ENCODE assay signal across 9 mouse cellular contexts in the genomic region with DNA sequence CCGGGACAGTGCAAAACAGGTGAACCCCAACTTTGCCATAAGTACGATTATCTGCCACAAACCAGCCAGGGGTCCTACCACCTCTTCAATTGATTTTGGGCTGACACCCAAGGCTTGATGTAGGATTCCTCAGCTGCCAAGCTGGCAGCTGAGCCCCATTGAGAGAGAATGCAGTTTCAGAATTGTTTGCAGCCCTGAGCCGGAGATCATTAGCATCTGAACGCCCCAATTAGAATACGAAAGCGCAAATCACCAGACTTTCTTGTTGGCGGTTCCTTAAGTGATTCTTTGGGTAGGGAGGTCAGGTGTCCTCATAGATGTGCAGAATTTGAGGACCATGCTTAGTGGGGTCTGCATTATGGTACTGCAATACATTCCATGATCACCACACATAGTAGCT. TPM values are rescaled to one million over a fixed set of nuclear protein-coding genes. Genes with fewer than 3 reads are reported as not detected.
A peak's percentile ranks its signal among the peaks of the same experiment; 100 is the strongest.
DNase-seq lines count a peak whose midpoint lies in the region; ATAC-seq and TF ChIP-seq lines count a peak whose summit lies in the region.
"Had no signal": no experiment of that assay in that cellular context is flagged by ENCODE, and none has a peak within 500 bp of the region (broad histone marks: within the 10 kb centered on the region; RNA-seq: fewer than 3 reads in every experiment).

No protein-coding gene starts in this region.

- no peak overlapping the region for H3K27ac ChIP-seq in intestine, postnatal 0 days (ENCODE audit: low read depth, low read length)
- no peak overlapping the region for H3K27ac ChIP-seq in intestine, embryonic 15.5 days
- no peak overlapping the region for H3K27ac ChIP-seq in embryonic facial prominence, embryonic 14.5 days (replicated peaks; ENCODE audit: low read depth, low read length)
- no peak overlapping the region for H3K27ac ChIP-seq in forebrain, embryonic 16.5 days (ENCODE audit: low read length)
- no peak overlapping the region for H3K27ac ChIP-seq in midbrain, embryonic 15.5 days
- H3K27ac ChIP-seq: left cerebral cortex, adult 2 months; liver, embryonic 13.5 days had no signal

- TF ChIP-seq CTCF in intestine, postnatal 0 days (IDR thresholded peaks at IDR 0.05; ENCODE audit: low read depth): no peak

- ATAC-seq in intestine, postnatal 0 days: no peak
- no peak for ATAC-seq in intestine, embryonic 15.5 days
- ATAC-seq in embryonic facial prominence, embryonic 14.5 days (ENCODE audit: low read depth): no peak
- peak; percentile 34; the same call in 1 of the 2 replicates for ATAC-seq in forebrain, embryonic 16.5 days
- ATAC-seq in midbrain, embryonic 15.5 days (replicated peaks): no peak

- no peak overlapping the region for H3K4me3 ChIP-seq in intestine, postnatal 0 days (ENCODE audit: low read depth, low read length)
- no peak overlapping the region for H3K4me3 ChIP-seq in intestine, embryonic 15.5 days (replicated peaks)
- H3K4me3 ChIP-seq in embryonic facial prominence, embryonic 14.5 days (ENCODE audit: low read depth, low read length): no peak overlapping the region
- H3K4me3 ChIP-seq in forebrain, embryonic 16.5 days (replicated peaks; ENCODE audit: low read length): no peak overlapping the region; the same call in 1 of the 2 replicates
- H3K4me3 ChIP-seq in midbrain, embryonic 15.5 days: no peak overlapping the region; the same call in 1 of the 2 replicates

- H3K27me3 ChIP-seq in intestine, postnatal 0 days (replicated peaks; ENCODE audit: control insufficient read depth, insufficient read depth, low read length): no peaks in the 10 kb centered on the region
- no peaks in the 10 kb centered on the region for H3K27me3 ChIP-seq in intestine, embryonic 15.5 days (replicated peaks)
- no peaks in the 10 kb centered on the region for H3K27me3 ChIP-seq in embryonic facial prominence, embryonic 14.5 days (replicated peaks; ENCODE audit: control insufficient read depth, insufficient read depth, low read length)
- H3K27me3 ChIP-seq in forebrain, embryonic 16.5 days (replicated peaks; ENCODE audit: control insufficient read depth, insufficient read depth, low read length): no peaks in the 10 kb centered on the region
- no peaks in the 10 kb centered on the region for H3K27me3 ChIP-seq in midbrain, embryonic 15.5 days (replicated peaks)

- no peak for DNase-seq in embryonic facial prominence, embryonic 14.5 days (ENCODE audit: low spot score)
- DNase-seq in embryo, embryonic 9.5 days (ENCODE audit: extremely low spot score): no peak
- DNase-seq in spleen, postnatal 4 days (ENCODE audit: low spot score in 2 of 2): no peak
- DNase-seq: liver, embryonic 13.5 days had no signal

- peak overlapping the region; percentile 57; the same call in 1 of the 2 replicates for H3K4me2 ChIP-seq in intestine, postnatal 0 days (replicated peaks; ENCODE audit: low read depth)
- H3K4me2 ChIP-seq in intestine, embryonic 15.5 days (replicated peaks): no peak overlapping the region
- H3K4me2 ChIP-seq in embryonic facial prominence, embryonic 14.5 days (ENCODE audit: low read depth, low read length): peak overlapping the region; percentile 56
- H3K4me2 ChIP-seq in forebrain, embryonic 16.5 days (ENCODE audit: low read length): peak overlapping the region; percentile 50
- H3K4me2 ChIP-seq in midbrain, embryonic 15.5 days: peak overlapping the region; percentile 47

- no peaks in the 10 kb centered on the region; the same call in 1 of the 2 replicates for H3K4me1 ChIP-seq in intestine, postnatal 0 days (replicated peaks; ENCODE audit: control insufficient read depth, insufficient read depth, low read length)
- 0 out of 2 replicates have a peak, but pooled peaks cover 3% of the 10 kb centered on the region for H3K4me1 ChIP-seq in intestine, embryonic 15.5 days (replicated peaks)
- H3K4me1 ChIP-seq in embryonic facial prominence, embryonic 14.5 days (ENCODE audit: control insufficient read depth, insufficient read depth, low read length): 0 out of 2 replicates have a peak, but pooled peaks cover 7% of the 10 kb centered on the region
- peaks cover 7% of the 10 kb centered on the region for H3K4me1 ChIP-seq in forebrain, embryonic 16.5 days (replicated peaks; ENCODE audit: control insufficient read depth, insufficient read depth, low read length)
- H3K4me1 ChIP-seq in midbrain, embryonic 15.5 days: 0 out of 2 replicates have a peak, but pooled peaks cover 9% of the 10 kb centered on the region

- H3K36me3 ChIP-seq in intestine, postnatal 0 days (ENCODE audit: control insufficient read depth, insufficient read depth): no peaks in the 10 kb centered on the region
- no peaks in the 10 kb centered on the region for H3K36me3 ChIP-seq in intestine, embryonic 15.5 days
- H3K36me3 ChIP-seq in embryonic facial prominence, embryonic 14.5 days (ENCODE audit: control insufficient read depth, insufficient read depth, low read length): no peaks in the 10 kb centered on the region
- no peaks in the 10 kb centered on the region for H3K36me3 ChIP-seq in forebrain, embryonic 16.5 days (ENCODE audit: control insufficient read depth, insufficient read depth)
- H3K36me3 ChIP-seq in midbrain, embryonic 15.5 days (replicated peaks): no peaks in the 10 kb centered on the region
- H3K36me3 ChIP-seq: liver, embryonic 13.5 days had no signal

- no peaks in the 10 kb centered on the region for H3K9me3 ChIP-seq in intestine, postnatal 0 days (ENCODE audit: control insufficient read depth)
- H3K9me3 ChIP-seq in intestine, embryonic 15.5 days: no peaks in the 10 kb centered on the region
- H3K9me3 ChIP-seq in embryonic facial prominence, embryonic 14.5 days (ENCODE audit: control insufficient read depth, low read length): peaks cover 20% of the 10 kb centered on the region
- H3K9me3 ChIP-seq in forebrain, embryonic 16.5 days (ENCODE audit: control insufficient read depth, low read length): 0 out of 2 replicates have a peak, but pooled peaks cover 5% of the 10 kb centered on the region
- no peaks in the 10 kb centered on the region for H3K9me3 ChIP-seq in midbrain, embryonic 15.5 days

- 73% methylated on average over 7 of the region's 7 CpGs for WGBS in intestine, postnatal 0 days
- 68% methylated on average over 7 of the region's 7 CpGs for WGBS in intestine, embryonic 15.5 days
- 60% methylated on average over 7 of the region's 7 CpGs for WGBS in embryonic facial prominence, embryonic 14.5 days
- WGBS in forebrain, embryonic 16.5 days: 44% methylated on average over 7 of the region's 7 CpGs
- WGBS in midbrain, embryonic 15.5 days: 49% methylated on average over 7 of the region's 7 CpGs

- H3K9ac ChIP-seq in intestine, postnatal 0 days (ENCODE audit: low read depth, low read length): no peak overlapping the region
- no peak overlapping the region for H3K9ac ChIP-seq in intestine, embryonic 15.5 days
- H3K9ac ChIP-seq in embryonic facial prominence, embryonic 14.5 days (ENCODE audit: low read depth, low read length): no peak overlapping the region
- no peak overlapping the region for H3K9ac ChIP-seq in forebrain, embryonic 16.5 days (replicated peaks; ENCODE audit: low read depth, low read length)
- no peak overlapping the region for H3K9ac ChIP-seq in midbrain, embryonic 15.5 days

RNA-seq across cellular contexts. Expression of a gene that starts 48.7 kb away (rescaled TPM):
- polyA plus RNA-seq in intestine, postnatal 0 days (2015; fragmentation: Nextera tagmentation; extraction: Ambion mirVana): 26.7 and 33.0 TPM in 2 replicates
- polyA plus RNA-seq in intestine, embryonic 15.5 days (2015; fragmentation: Nextera tagmentation; extraction: Ambion mirVana): 44.9 and 57.4 TPM in 2 replicates
- 30.3 and 33.1 TPM in 2 replicates for polyA plus RNA-seq in embryonic facial prominence, embryonic 14.5 days (2014; fragmentation: Nextera tagmentation; extraction: Ambion mirVana)
- polyA plus RNA-seq in forebrain, embryonic 16.5 days (2015; fragmentation: Nextera tagmentation; extraction: Ambion mirVana): 16.0 and 23.0 TPM in 2 replicates
- 22.4 and 24.0 TPM in 2 replicates for polyA plus RNA-seq in midbrain, embryonic 15.5 days (2015; fragmentation: Nextera tagmentation; extraction: Ambion mirVana)
